Mouse (Mus musculus) lung, postnatal 0 days (tissue): ENCODE results near the gene Srf. TPM values are rescaled to one million over a fixed set of nuclear protein-coding genes. Genes with fewer than 3 reads are reported as not detected.

ENCODE experiments used
- ATAC-seq: fragments of 200-750 bp; cut with Nextera tagmentation; 2 replicates; pipeline ENCODE4 v1.8.0; 2017; ENCODE audit warnings: moderate library complexity
- DNase-seq: peaks from one replicate; pipeline ENCODE4 v3.0.0-alpha.2; 2016; ENCODE audit warnings: low spot score
- H3K27ac ChIP-seq: fragments of 300-500 bp; sonication (generic); 2 replicates; pipeline ENCODE4 v1.5.1; 2014; ENCODE audit warnings: antibody characterized with exemption, mild to moderate bottlenecking, low read length, mixed read lengths
- H3K27me3 ChIP-seq: fragments of 300-500 bp; sonication (generic); replicated peaks from 2 replicates; pipeline ENCODE4 v1.6.1; 2014; ENCODE audit warnings: low read length, mixed read lengths; ENCODE audit not compliant: insufficient read depth
- H3K36me3 ChIP-seq: fragments of 300-500 bp; sonication (generic); 2 replicates; pipeline ENCODE4 v1.6.1; 2014; ENCODE audit warnings: low read length, mixed read lengths; ENCODE audit not compliant: insufficient read depth
- H3K4me1 ChIP-seq: fragments of 300-500 bp; sonication (generic); 2 replicates; pipeline ENCODE4 v1.6.1; 2014; ENCODE audit warnings: antibody characterized with exemption, low read depth, low read length, mixed read lengths; ENCODE audit not compliant: insufficient read depth
- H3K4me2 ChIP-seq: fragments of 300-500 bp; sonication (generic); replicated peaks from 2 replicates; pipeline ENCODE4 v1.6.1; 2014; ENCODE audit warnings: low read depth, mild to moderate bottlenecking, low read length, moderate library complexity, mixed read lengths
- H3K4me3 ChIP-seq: fragments of 300-500 bp; sonication (generic); 2 replicates; pipeline ENCODE4 v1.5.1; 2014; ENCODE audit warnings: low read depth, low read length
- H3K9ac ChIP-seq: fragments of 300-500 bp; sonication (generic); replicated peaks from 2 replicates; pipeline ENCODE4 v1.6.1; 2014; ENCODE audit warnings: low read depth, mild to moderate bottlenecking
- H3K9me3 ChIP-seq: fragments of 300-500 bp; sonication (generic); 2 replicates; pipeline ENCODE4 v1.6.1; 2016; ENCODE audit warnings: low read length, mixed read lengths
- CTCF ChIP-seq: IDR thresholded peaks from 2 replicates; pipeline ENCODE4 v1.5.1; 2016; ENCODE audit warnings: antibody characterized with exemption, mild to moderate bottlenecking
- EP300 ChIP-seq: IDR thresholded peaks from 2 replicates; pipeline ENCODE4 v1.6.1; 2016; ENCODE audit warnings: antibody characterized with exemption, mild to moderate bottlenecking, control low read depth
- WGBS: fragments of 180-500 bp; shearing (Covaris S2); extraction: QIAGEN DNeasy Blood & Tissue Kit; methylation state at CpG from one replicate; pipeline ENCODE4 v1.1.7; 2014; 5-methylcytosine and 5-hydroxymethylcytosine counted together
- polyA plus RNA-seq: library from polyadenylated mRNA; unstranded; fragments of >200 nt; fragmentation: Nextera tagmentation; extraction: Ambion mirVana; gene quantifications from 2 replicates; pipeline ENCODE4 v1.2.1, GENCODE M21; 2015

Srf gene
- polyA plus RNA-seq, 1 experiment from 2014 or later: 5.1 TPM

DNA sequence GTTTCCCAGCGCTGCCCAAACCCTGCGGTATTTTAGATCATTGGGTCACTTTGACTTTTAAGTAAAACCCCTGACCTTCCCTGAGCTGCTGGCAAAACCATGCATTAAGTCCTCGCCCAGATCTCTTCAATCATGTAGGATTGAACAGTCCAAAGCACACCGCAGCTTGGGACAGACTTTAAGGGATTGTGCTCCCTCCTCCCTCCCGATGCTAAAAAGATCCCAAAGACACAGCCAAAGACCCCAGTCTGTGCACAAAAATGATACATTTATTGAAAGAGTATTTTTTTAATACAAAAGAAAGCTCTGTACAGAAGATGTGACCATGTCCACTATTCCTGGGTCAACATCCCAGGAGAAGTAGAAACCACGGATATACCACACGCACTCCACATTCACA is 9.4 kb downstream of the Srf start:
- 23% methylated on average over 7 of the region's 7 CpGs for whole genome bisulfite sequencing
- peak overlapping the region; percentile 62 for H3K9ac ChIP-seq
- no peak for DNase-seq
- no peak overlapping the region for H3K27ac ChIP-seq
- H3K4me2 ChIP-seq: peak overlapping the region; percentile 76
- peak overlapping the region; percentile 52 for H3K4me3 ChIP-seq
- H3K4me1 ChIP-seq: no peaks in the 10 kb centered on the region; the same call in 1 of the 2 replicates
- no peak for ATAC-seq
- TF ChIP-seq CTCF: no peak
- no peaks in the 10 kb centered on the region for H3K27me3 ChIP-seq
- H3K36me3 ChIP-seq: peaks cover 27% of the 10 kb centered on the region
- no peaks in the 10 kb centered on the region for H3K9me3 ChIP-seq

DNA sequence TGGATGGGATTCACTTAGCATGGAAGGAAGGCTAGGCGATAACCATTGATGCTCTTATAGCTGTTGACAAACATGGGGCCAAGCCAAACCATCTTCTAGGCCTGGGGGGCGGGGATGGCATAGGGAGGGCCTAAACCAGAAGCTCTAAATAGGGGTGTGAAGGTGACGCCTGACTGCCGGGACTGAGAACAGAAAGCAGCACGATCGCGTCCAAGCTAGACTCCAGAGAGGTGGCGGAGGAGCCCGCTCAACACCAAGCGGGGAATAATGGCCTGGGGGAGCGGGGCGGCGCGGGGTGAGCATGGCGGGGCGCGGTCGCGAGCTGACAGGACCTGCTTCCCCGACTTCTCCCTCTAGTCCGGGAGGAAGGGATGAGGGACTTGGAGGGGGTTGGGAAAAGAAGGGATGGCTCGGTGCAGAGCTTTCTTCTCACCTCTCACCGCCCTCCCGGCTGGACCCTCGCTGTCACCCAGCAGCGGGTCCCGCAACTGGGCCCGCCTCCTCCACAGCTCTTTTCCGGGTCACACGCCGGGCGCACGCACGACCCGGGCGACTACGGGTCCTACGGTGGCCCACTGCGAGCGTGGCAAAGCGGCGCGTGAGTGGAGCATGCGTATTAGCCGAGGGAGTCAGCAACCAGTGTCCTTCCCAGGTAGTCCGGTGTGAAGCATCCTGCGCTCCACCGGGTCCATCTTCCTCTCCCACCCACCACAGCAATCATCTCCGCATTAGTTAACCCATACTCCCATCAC is 10.0 kb downstream of the Srf start, which contains the start of gene Cul9:
Gene Cul9 (minus strand): TSS at position 576 of the 752 bp plus-strand sequence.
- Histone ChIP-seq H3K4me3 (peak within 1 kb of the TSS; percentile 52), H3K27ac (no peak within 1 kb of the TSS), H3K4me2 (peak within 1 kb of the TSS; percentile 76), H3K36me3 (peaks cover 22% of the 10 kb centered on the region; the same call in 1 of the 2 replicates), H3K27me3 (no peaks in the 10 kb centered on the region), H3K9ac (peak within 1 kb of the TSS; percentile 62), H3K9me3 (no peaks in the 10 kb centered on the region), H3K4me1 (no peaks in the 10 kb centered on the region; the same call in 1 of the 2 replicates)
- DNase-seq: peak; percentile 60
- peak; percentile 73 for ATAC-seq
- 6% methylated on average over 40 of the region's 49 CpGs for WGBS
- TF ChIP-seq EP300: no peak
- TF ChIP-seq CTCF: no peak

DNA sequence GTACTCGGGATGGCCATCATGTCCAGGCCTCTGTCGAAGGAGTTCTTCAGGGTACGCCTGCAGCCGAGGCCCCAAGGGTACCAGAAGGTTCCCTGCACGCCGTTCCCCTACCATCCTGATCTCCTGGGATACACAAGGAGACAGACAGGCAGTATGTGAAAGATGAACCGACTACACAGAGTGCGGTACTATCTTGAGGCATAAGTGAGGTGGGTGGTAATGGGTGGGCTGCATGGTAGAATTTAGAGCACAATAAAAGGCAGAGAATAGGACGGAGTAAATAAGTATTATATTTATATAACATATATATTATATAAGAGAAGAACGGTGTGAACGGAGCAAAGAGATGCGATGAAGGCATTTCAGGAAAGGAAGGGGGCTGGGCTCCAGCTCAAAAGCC is 12.3 kb downstream of the Srf start:
- Histone ChIP-seq H3K4me2 (no peak overlapping the region), H3K9me3 (no peaks in the 10 kb centered on the region), H3K36me3 (0 out of 2 replicates have a peak, but pooled peaks cover 2% of the 10 kb centered on the region), H3K4me1 (no peaks in the 10 kb centered on the region; the same call in 1 of the 2 replicates), H3K27me3 (no peaks in the 10 kb centered on the region), H3K9ac (no peak overlapping the region), H3K27ac (no peak overlapping the region), H3K4me3 (no peak overlapping the region)
- ATAC-seq (no peak), DNase-seq (no peak)
- no peak for TF ChIP-seq EP300
- TF ChIP-seq CTCF: no peak
- WGBS: 90% methylated on average over 12 of the region's 12 CpGs

DNA sequence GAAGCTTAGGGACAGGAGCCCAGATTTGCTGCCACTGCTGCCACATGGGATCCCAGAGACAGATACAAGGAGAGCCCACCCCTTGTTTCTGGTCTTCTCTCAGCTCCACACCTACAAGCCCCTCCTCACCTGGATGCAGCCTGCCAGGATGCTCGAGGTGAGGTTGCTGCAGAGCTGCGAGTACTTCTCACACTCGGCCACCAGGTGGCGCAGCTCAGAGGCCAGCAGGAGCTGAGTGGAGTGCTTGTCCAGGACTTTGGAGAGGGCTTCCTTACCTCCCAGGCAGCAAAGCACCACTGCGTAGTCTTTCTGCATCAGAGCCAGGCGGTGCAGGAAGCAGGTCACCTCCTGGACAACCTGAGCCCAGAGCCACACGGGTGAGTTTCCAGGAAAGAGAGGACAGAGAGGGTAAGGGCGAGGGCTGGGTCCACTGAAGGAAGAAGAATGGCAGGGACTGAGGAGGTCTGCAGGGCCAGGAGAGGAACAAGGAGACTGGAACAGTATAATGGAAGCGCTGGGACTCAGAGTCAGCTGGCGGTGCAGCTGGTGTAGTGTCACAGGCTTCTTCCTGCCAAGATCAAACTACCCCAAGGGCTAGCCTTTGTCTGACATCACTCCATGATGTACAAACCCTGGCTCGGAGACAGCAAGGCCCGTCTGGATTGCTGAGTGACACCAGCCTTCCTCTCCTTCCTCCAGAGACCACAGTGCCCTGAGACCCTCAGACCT is 30.2 kb downstream of the Srf start:
- WGBS: 31% methylated on average over 12 of the region's 12 CpGs
- Histone ChIP-seq H3K27ac (no peak overlapping the region), H3K4me2 (no peak overlapping the region), H3K4me3 (no peak overlapping the region), H3K4me1 (no peaks in the 10 kb centered on the region), H3K27me3 (no peaks in the 10 kb centered on the region), H3K9ac (no peak overlapping the region), H3K36me3 (no peaks in the 10 kb centered on the region), H3K9me3 (no peaks in the 10 kb centered on the region)
- TF ChIP-seq CTCF (peak; percentile 99), EP300 (no peak)
- peak; percentile 83 for ATAC-seq
- peak; percentile 91 for DNase-seq

DNA sequence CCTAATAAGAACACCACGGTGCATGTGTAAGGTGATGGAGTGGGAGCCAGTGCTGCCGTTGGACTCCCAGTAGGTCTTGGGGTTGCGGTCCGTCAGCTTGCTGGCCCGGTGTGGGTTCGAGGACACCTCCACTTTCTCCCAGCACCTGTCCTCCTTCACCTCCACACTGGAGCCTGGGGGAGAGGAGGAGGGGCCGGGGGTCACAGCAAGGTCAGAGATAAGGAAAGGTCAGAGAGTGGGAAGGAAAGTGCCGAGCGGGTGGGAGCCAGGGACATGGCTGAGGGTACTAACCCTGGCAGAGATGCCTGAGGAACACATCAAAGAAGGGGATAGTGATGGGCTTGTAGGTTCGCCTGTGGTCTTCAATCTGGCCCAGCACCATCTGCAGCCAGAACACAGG is 30.9 kb downstream of the Srf start:
- WGBS: 64% methylated on average over 10 of the region's 10 CpGs
- H3K27ac ChIP-seq: no peak overlapping the region
- DNase-seq (no peak), ATAC-seq (no peak)
- TF ChIP-seq CTCF (no peak), EP300 (no peak)
- no peaks in the 10 kb centered on the region for H3K36me3 ChIP-seq
- no peaks in the 10 kb centered on the region for H3K9me3 ChIP-seq
- H3K27me3 ChIP-seq: no peaks in the 10 kb centered on the region
- H3K4me2 ChIP-seq: no peak overlapping the region
- no peaks in the 10 kb centered on the region for H3K4me1 ChIP-seq
- H3K9ac ChIP-seq: no peak overlapping the region
- no peak overlapping the region for H3K4me3 ChIP-seq

DNA sequence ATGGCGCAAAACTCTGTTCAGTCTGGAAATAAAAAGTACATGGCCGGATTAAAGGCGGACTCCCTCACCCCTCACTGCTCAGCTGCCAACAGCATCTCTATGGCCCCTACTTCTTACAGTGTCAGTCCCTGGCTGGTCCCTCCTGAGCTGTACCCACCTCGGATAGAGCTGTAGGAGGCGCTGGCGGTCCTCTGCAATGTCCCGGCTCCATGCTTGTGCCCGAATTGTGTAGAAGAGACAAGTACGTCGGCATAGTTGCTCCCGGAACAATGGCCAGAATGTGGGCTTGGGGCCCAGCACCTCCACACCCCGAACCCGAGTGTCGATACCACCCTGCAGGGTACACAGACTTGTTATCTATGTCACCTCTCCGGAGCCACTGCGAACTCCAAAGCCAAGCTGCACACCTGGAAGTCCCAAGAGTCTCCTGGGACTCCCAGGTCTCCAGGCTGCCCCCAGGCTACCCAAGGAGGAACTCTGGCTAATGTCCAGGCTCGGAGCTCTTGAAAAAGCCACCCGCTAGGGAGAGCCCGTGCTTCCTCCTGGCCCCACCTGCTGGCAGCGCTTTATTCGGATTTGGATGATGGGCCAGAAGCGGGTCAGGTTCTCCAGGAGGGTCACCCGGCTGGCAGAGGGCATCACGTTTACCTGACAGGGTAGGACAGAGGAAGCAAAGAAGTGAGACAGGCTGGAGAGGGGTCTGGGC is 33.9 kb downstream of the Srf start:
- 44% methylated on average over 24 of the region's 24 CpGs for WGBS
- Histone ChIP-seq H3K9me3 (no peaks in the 10 kb centered on the region), H3K27ac (no peak overlapping the region), H3K4me2 (no peak overlapping the region), H3K4me1 (no peaks in the 10 kb centered on the region), H3K4me3 (no peak overlapping the region), H3K27me3 (no peaks in the 10 kb centered on the region), H3K36me3 (no peaks in the 10 kb centered on the region), H3K9ac (no peak overlapping the region)
- TF ChIP-seq EP300 (no peak), CTCF (peak; percentile 47)
- ATAC-seq: no peak
- peak; percentile 18 for DNase-seq
